Mouse (Mus musculus): ENCODE measurements at regions not wholly inside any gene's neighbourhood (a gene's known extent, or its start where the extent isn't known, plus 50 kb on each side); places are given as distances from the start of the nearest gene placed in this dataset.

- WGBS, result 69% methylated on average over 1 of the region's 1 CpGs
- no peak overlapping the region for H3K27ac ChIP-seq (replicated peaks in 1 of 2; ENCODE audit: control insufficient read depth in 1 of 2, insufficient read depth in 1 of 2, low read depth in 2 of 2, low read length in 2 of 2)
- H3K36me3 ChIP-seq (ENCODE audit: control insufficient read depth, insufficient read depth, low read length), result no peaks in the 10 kb centered on the region
- H3K4me3 ChIP-seq (ENCODE audit: control insufficient read depth in 1 of 2, insufficient read depth in 1 of 2, low read depth in 1 of 2, low read length in 2 of 2), result no peak overlapping the region
- H3K4me2 ChIP-seq (ENCODE audit: low read length), result no peak overlapping the region
- no peaks in the 10 kb centered on the region for H3K4me1 ChIP-seq (ENCODE audit: control insufficient read depth in 2 of 2, insufficient read depth in 2 of 2, low read length in 2 of 2)
- no peaks in the 10 kb centered on the region for H3K27me3 ChIP-seq (ENCODE audit: control insufficient read depth, insufficient read depth, low read length)
- H3K9ac ChIP-seq (ENCODE audit: low read length), result no peak overlapping the region
- ATAC-seq (ENCODE audit: insufficient number of reproducible peaks, insufficient read depth, low FRiP score, low read depth), result no peak
- no peaks in the 10 kb centered on the region for H3K9me3 ChIP-seq (ENCODE audit: control insufficient read depth, low read length)
These were observed 525.0 kb upstream of the Grm7 start for GRCm38 (mm10) chr6:110120406-110120805.

DNA sequence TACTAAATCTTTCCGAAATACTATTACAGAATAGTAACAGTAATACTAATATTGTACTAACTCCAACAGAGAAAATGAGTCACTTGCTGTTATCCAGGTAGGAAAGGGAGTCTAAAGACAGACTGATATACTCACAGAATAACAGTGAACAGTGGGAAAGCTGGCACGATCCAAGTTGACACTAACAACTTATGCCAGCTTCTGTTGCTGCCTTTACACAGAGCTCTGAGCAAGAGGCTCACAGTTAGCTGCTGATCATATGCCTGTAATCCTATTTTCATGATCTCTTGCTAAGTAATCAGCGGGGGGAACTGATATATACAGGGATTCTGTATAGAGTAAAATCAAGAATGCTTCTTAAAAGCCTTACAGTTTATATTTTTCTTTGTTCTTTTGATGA is 513.1 kb upstream of the Grm7 start:
- H3K36me3 ChIP-seq (ENCODE audit: control insufficient read depth, insufficient read depth, low read length), result no peaks in the 10 kb centered on the region
- H3K27me3 ChIP-seq (ENCODE audit: control insufficient read depth, insufficient read depth, low read length), result no peaks in the 10 kb centered on the region
- no peak overlapping the region for H3K4me3 ChIP-seq (ENCODE audit: control insufficient read depth in 1 of 2, insufficient read depth in 1 of 2, low read depth in 1 of 2, low read length in 2 of 2)
- no peak overlapping the region for H3K9ac ChIP-seq (ENCODE audit: low read length)
- WGBS, result 72% methylated on average over 3 of the region's 3 CpGs
- no peak overlapping the region for H3K4me2 ChIP-seq (ENCODE audit: low read length)
- H3K9me3 ChIP-seq (ENCODE audit: control insufficient read depth, low read length), result no peaks in the 10 kb centered on the region
- no peak overlapping the region for H3K27ac ChIP-seq (replicated peaks in 1 of 2; ENCODE audit: control insufficient read depth in 1 of 2, insufficient read depth in 1 of 2, low read depth in 2 of 2, low read length in 2 of 2)
- no peak for ATAC-seq (ENCODE audit: insufficient number of reproducible peaks, insufficient read depth, low FRiP score, low read depth)
- H3K4me1 ChIP-seq (ENCODE audit: control insufficient read depth in 2 of 2, insufficient read depth in 2 of 2, low read length in 2 of 2), result no peaks in the 10 kb centered on the region

GRCm38 (mm10) chr6:110133587-110133986 is 511.8 kb upstream of the Grm7 start:
- Histone ChIP-seq H3K36me3 (ENCODE audit: control insufficient read depth, insufficient read depth, low read length) (no peaks in the 10 kb centered on the region), H3K27ac (replicated peaks in 1 of 2; ENCODE audit: control insufficient read depth in 1 of 2, insufficient read depth in 1 of 2, low read depth in 2 of 2, low read length in 2 of 2) (no peak overlapping the region), H3K9ac (ENCODE audit: low read length) (no peak overlapping the region), H3K4me1 (ENCODE audit: control insufficient read depth in 2 of 2, insufficient read depth in 2 of 2, low read length in 2 of 2) (no peaks in the 10 kb centered on the region), H3K4me3 (ENCODE audit: control insufficient read depth in 1 of 2, insufficient read depth in 1 of 2, low read depth in 1 of 2, low read length in 2 of 2) (no peak overlapping the region), H3K9me3 (ENCODE audit: control insufficient read depth, low read length) (no peaks in the 10 kb centered on the region), H3K4me2 (ENCODE audit: low read length) (no peak overlapping the region), H3K27me3 (ENCODE audit: control insufficient read depth, insufficient read depth, low read length) (no peaks in the 10 kb centered on the region)
- 35% methylated on average over 1 of the region's 1 CpGs for WGBS
- ATAC-seq (ENCODE audit: insufficient number of reproducible peaks, insufficient read depth, low FRiP score, low read depth), result no peak

GRCm38 (mm10) chr6:110137043-110137650 is 508.2 kb upstream of the Grm7 start:
- ATAC-seq (ENCODE audit: insufficient number of reproducible peaks, insufficient read depth, low FRiP score, low read depth), result peak; percentile 76
- WGBS, result 18% methylated on average over 7 of the region's 7 CpGs
- 0 out of 2 replicates have a peak overlapping the region, but pooled peaks have one; percentile 3 for H3K4me2 ChIP-seq (ENCODE audit: low read length)
- H3K27me3 ChIP-seq (ENCODE audit: control insufficient read depth, insufficient read depth, low read length), result no peaks in the 10 kb centered on the region
- H3K9me3 ChIP-seq (ENCODE audit: control insufficient read depth, low read length), result no peaks in the 10 kb centered on the region
- peaks cover 0 to 2% of the 10 kb centered on the region in 2 experiments; a peak in 1 of 4 replicates for H3K4me1 ChIP-seq (ENCODE audit: control insufficient read depth in 2 of 2, insufficient read depth in 2 of 2, low read length in 2 of 2)
- H3K9ac ChIP-seq (ENCODE audit: low read length), result no peak overlapping the region
- no peak overlapping the region for H3K4me3 ChIP-seq (ENCODE audit: control insufficient read depth in 1 of 2, insufficient read depth in 1 of 2, low read depth in 1 of 2, low read length in 2 of 2)
- no peaks in the 10 kb centered on the region for H3K36me3 ChIP-seq (ENCODE audit: control insufficient read depth, insufficient read depth, low read length)
- no peak overlapping the region for H3K27ac ChIP-seq (replicated peaks in 1 of 2; ENCODE audit: control insufficient read depth in 1 of 2, insufficient read depth in 1 of 2, low read depth in 2 of 2, low read length in 2 of 2)

DNA sequence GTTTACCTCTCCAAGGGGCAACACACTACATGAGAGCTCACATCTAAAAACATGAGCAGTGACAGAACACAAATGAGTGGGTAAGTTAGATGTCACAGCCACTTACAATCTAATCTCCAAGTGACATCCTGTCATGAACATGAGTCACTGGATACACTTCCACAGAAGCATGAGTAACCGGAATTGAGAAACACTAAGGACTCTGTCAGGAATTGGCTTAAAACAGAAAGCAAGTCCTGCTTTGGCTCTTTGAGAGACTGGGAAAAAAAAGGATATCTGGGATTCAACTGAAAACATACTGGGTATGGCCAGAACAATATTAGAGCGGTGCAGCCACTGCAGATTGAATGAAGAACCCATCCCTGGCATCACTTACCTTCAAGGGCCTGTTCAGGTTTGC is 506.0 kb upstream of the Grm7 start:
- H3K4me3 ChIP-seq (ENCODE audit: control insufficient read depth in 1 of 2, insufficient read depth in 1 of 2, low read depth in 1 of 2, low read length in 2 of 2), result no peak overlapping the region
- H3K9me3 ChIP-seq (ENCODE audit: control insufficient read depth, low read length), result no peaks in the 10 kb centered on the region
- peak; percentile 35; the same call in 1 of the 2 replicates for ATAC-seq (ENCODE audit: insufficient number of reproducible peaks, insufficient read depth, low FRiP score, low read depth)
- no peaks in the 10 kb centered on the region for H3K36me3 ChIP-seq (ENCODE audit: control insufficient read depth, insufficient read depth, low read length)
- no peak overlapping the region for H3K9ac ChIP-seq (ENCODE audit: low read length)
- no peaks in the 10 kb centered on the region for H3K27me3 ChIP-seq (ENCODE audit: control insufficient read depth, insufficient read depth, low read length)
- peaks cover 0 to 2% of the 10 kb centered on the region in 2 experiments; a peak in 1 of 4 replicates for H3K4me1 ChIP-seq (ENCODE audit: control insufficient read depth in 2 of 2, insufficient read depth in 2 of 2, low read length in 2 of 2)
- no peak overlapping the region for H3K4me2 ChIP-seq (ENCODE audit: low read length)
- WGBS, result 24% methylated on average over 2 of the region's 2 CpGs
- peak overlapping the region; percentile 16 to 53; a peak in 1 of 4 replicates for H3K27ac ChIP-seq (replicated peaks in 1 of 2; ENCODE audit: control insufficient read depth in 1 of 2, insufficient read depth in 1 of 2, low read depth in 2 of 2, low read length in 2 of 2)

- Histone ChIP-seq H3K9me3 (ENCODE audit: control insufficient read depth, low read length) (no peaks in the 10 kb centered on the region), H3K4me1 (ENCODE audit: control insufficient read depth in 2 of 2, insufficient read depth in 2 of 2, low read length in 2 of 2) (no peaks in the 10 kb centered on the region), H3K27ac (replicated peaks in 1 of 2; ENCODE audit: control insufficient read depth in 1 of 2, insufficient read depth in 1 of 2, low read depth in 2 of 2, low read length in 2 of 2) (no peak overlapping the region), H3K27me3 (ENCODE audit: control insufficient read depth, insufficient read depth, low read length) (no peaks in the 10 kb centered on the region), H3K36me3 (ENCODE audit: control insufficient read depth, insufficient read depth, low read length) (no peaks in the 10 kb centered on the region), H3K4me2 (ENCODE audit: low read length) (no peak overlapping the region), H3K4me3 (ENCODE audit: control insufficient read depth in 1 of 2, insufficient read depth in 1 of 2, low read depth in 1 of 2, low read length in 2 of 2) (no peak overlapping the region), H3K9ac (ENCODE audit: low read length) (no peak overlapping the region)
- ATAC-seq (ENCODE audit: insufficient number of reproducible peaks, insufficient read depth, low FRiP score, low read depth), result no peak
- 82% methylated on average over 2 of the region's 2 CpGs for WGBS
These were observed 476.8 kb upstream of the Grm7 start for GRCm38 (mm10) chr6:110168539-110168938.

DNA sequence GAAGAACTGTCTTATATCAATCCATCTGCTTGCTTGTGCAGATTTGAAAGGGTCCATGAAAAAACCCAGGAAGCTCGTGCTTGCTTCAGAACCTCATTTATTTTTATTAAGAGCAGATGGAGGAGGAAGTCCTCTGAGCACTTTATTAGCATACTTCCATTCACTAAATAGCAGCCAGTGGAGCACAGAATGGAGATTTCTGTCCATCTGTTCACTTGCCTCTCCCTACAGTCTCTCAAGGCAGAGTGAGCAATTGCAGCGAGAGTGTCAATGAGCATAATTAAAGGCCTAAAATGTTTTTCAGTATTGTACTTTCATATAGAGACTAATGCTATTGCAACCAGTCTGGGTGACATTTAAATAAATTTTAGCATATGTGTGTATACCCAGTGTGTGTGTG is 439.4 kb upstream of the Grm7 start:
- Histone ChIP-seq H3K27ac (replicated peaks in 1 of 2; ENCODE audit: control insufficient read depth in 1 of 2, insufficient read depth in 1 of 2, low read depth in 2 of 2, low read length in 2 of 2) (no peak overlapping the region), H3K36me3 (ENCODE audit: control insufficient read depth, insufficient read depth, low read length) (no peaks in the 10 kb centered on the region), H3K4me1 (ENCODE audit: control insufficient read depth in 2 of 2, insufficient read depth in 2 of 2, low read length in 2 of 2) (no peaks in the 10 kb centered on the region), H3K27me3 (ENCODE audit: control insufficient read depth, insufficient read depth, low read length) (no peaks in the 10 kb centered on the region), H3K4me3 (ENCODE audit: control insufficient read depth in 1 of 2, insufficient read depth in 1 of 2, low read depth in 1 of 2, low read length in 2 of 2) (no peak overlapping the region), H3K9me3 (ENCODE audit: control insufficient read depth, low read length) (no peaks in the 10 kb centered on the region), H3K4me2 (ENCODE audit: low read length) (no peak overlapping the region), H3K9ac (ENCODE audit: low read length) (no peak overlapping the region)
- no peak for ATAC-seq (ENCODE audit: insufficient number of reproducible peaks, insufficient read depth, low FRiP score, low read depth)
- 76% methylated on average over 2 of the region's 2 CpGs for WGBS

DNA sequence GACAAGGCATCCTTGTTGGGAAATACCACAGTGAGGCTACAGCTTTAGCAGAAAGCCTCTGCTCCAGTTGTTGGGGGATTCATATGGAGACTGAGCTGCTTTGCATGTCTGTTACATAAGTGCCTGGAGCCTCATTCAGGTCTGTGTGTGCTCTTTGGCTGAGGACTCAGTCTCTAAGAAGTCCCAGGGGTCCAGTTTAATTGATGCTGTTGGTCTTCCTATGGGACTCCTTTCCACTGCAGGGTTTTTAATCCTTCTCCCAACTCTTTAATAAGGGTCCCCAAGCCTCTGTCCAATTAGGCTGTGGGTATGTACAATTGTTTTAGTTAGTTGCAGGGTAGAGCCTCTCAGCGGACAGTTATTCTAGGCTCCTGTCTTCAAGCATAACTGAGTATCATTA is 436.6 kb upstream of the Grm7 start:
- H3K36me3 ChIP-seq (ENCODE audit: control insufficient read depth, insufficient read depth, low read length), result no peaks in the 10 kb centered on the region
- no peak overlapping the region for H3K4me2 ChIP-seq (ENCODE audit: low read length)
- no peak for ATAC-seq (ENCODE audit: insufficient number of reproducible peaks, insufficient read depth, low FRiP score, low read depth)
- no peak overlapping the region for H3K27ac ChIP-seq (replicated peaks in 1 of 2; ENCODE audit: control insufficient read depth in 1 of 2, insufficient read depth in 1 of 2, low read depth in 2 of 2, low read length in 2 of 2)
- H3K4me3 ChIP-seq (ENCODE audit: control insufficient read depth in 1 of 2, insufficient read depth in 1 of 2, low read depth in 1 of 2, low read length in 2 of 2), result no peak overlapping the region
- no peaks in the 10 kb centered on the region for H3K4me1 ChIP-seq (ENCODE audit: control insufficient read depth in 2 of 2, insufficient read depth in 2 of 2, low read length in 2 of 2)
- WGBS, result 87% methylated on average over 1 of the region's 1 CpGs
- H3K27me3 ChIP-seq (ENCODE audit: control insufficient read depth, insufficient read depth, low read length), result no peaks in the 10 kb centered on the region
- H3K9me3 ChIP-seq (ENCODE audit: control insufficient read depth, low read length), result no peaks in the 10 kb centered on the region
- no peak overlapping the region for H3K9ac ChIP-seq (ENCODE audit: low read length)

All from heart, embryonic 14.5 days (tissue).